Mouse (Mus musculus) frontal cortex, postnatal 36 days (tissue): ENCODE measurements around the gene Nqo2.

ENCODE experiments used
- DNase-seq, 2 experiments: peaks; one replicate each; pipeline ENCODE4 v3.0.0; 2022; ENCODE audit warnings: low spot score in 2 of 2

Gene Nqo2

GRCm38 (mm10) chr13:33989625-33990024 is 25.1 kb downstream of the Nqo2 start:
- no peak for DNase-seq

GRCm38 (mm10) chr13:33995197-33995596 is 30.7 kb downstream of the Nqo2 start:
- DNase-seq, result peak; percentile 57 to 71

- DNase-seq, result peak; percentile 89 to 91
Measured at GRCm38 (mm10) chr13:34002058-34003006, 37.8 kb downstream of the Nqo2 start, which contains the start of the genes Ripk1 and Serpinb6a. Gene Ripk1 (plus strand): TSS chr13:34002363. Gene Serpinb6a (minus strand): TSS chr13:34002794.

- DNase-seq, result peak in 1 of 2 experiments; percentile 4
Measured at GRCm38 (mm10) chr13:34003058-34003457, 38.6 kb downstream of the Nqo2 start.

- DNase-seq, result no peak
Measured at GRCm38 (mm10) chr13:34007234-34007633, 42.7 kb downstream of the Nqo2 start.

- no peak for DNase-seq
Measured at GRCm38 (mm10) chr13:34016927-34017569, 52.6 kb downstream of the Nqo2 start.

- DNase-seq, result no peak
Measured at GRCm38 (mm10) chr13:34018521-34018920, 54.0 kb downstream of the Nqo2 start.

GRCm38 (mm10) chr13:34021998-34022397 is 57.5 kb downstream of the Nqo2 start:
- no peak for DNase-seq

- no peak for DNase-seq
Measured at GRCm38 (mm10) chr13:34032041-34032440, 67.6 kb downstream of the Nqo2 start.

GRCm38 (mm10) chr13:34035424-34035823 is 70.9 kb downstream of the Nqo2 start:
- no peak for DNase-seq

- no peak for DNase-seq
Measured at GRCm38 (mm10) chr13:34036726-34037125, 72.2 kb downstream of the Nqo2 start.

GRCm38 (mm10) chr13:34037172-34038055 is 72.9 kb downstream of the Nqo2 start, which contains the start of gene Bphl:
Gene Bphl (plus strand): TSS chr13:34037597.
- DNase-seq, result peak; percentile 94

- DNase-seq, result no peak
Measured at GRCm38 (mm10) chr13:34038056-34038432, 73.6 kb downstream of the Nqo2 start.
